Mouse (Mus musculus) brain, embryonic 14.5 days (tissue): ENCODE measurements around the gene Chid1. TPM values are rescaled to one million over a fixed set of nuclear protein-coding genes. Genes with fewer than 3 reads are reported as not detected.

Experiments used
- DNase-seq: peaks from one replicate; pipeline ENCODE4 v3.0.0-alpha.2; 2011; ENCODE audit warnings: low read depth
- CTCF ChIP-seq: fragments of 200-500 bp; IDR thresholded peaks from 2 replicates; pipeline ENCODE4 v1.5.1; 2012; ENCODE audit warnings: inconsistent platforms, mild to moderate bottlenecking, moderate library complexity, borderline replicate concordance; ENCODE audit not compliant: insufficient read depth, insufficient read length; ENCODE audit errors: extremely low read depth
- POLR2A ChIP-seq: fragments of 200-500 bp; IDR thresholded peaks from 2 replicates; pipeline ENCODE4 v1.6.1; 2012; ENCODE audit warnings: mild to moderate bottlenecking, inconsistent platforms, borderline replicate concordance; ENCODE audit not compliant: poor library complexity, insufficient read depth, insufficient read length, severe bottlenecking; ENCODE audit errors: extremely low read depth
- polyA plus RNA-seq: library from polyadenylated mRNA; depleted of rRNA; stranded (reverse); fragments of >200 nt; gene quantifications from 2 replicates; pipeline ENCODE4 v1.2.3, GENCODE M21; 2012

Chid1 gene
- polyA plus RNA-seq, 1 experiment = 34.8 TPM

GRCm38 (mm10) chr7:141469352-141469751, 70.3 kb downstream of the Chid1 start:
- DNase-seq = no peak
- TF ChIP-seq POLR2A = no peak
- no peak for TF ChIP-seq CTCF

GRCm38 (mm10) chr7:141468522-141469211, 71.0 kb downstream of the Chid1 start:
- TF ChIP-seq CTCF (peak; percentile 50; the same call in 1 of the 2 replicates), POLR2A (no peak; the same call in 1 of the 2 replicates)
- peak; percentile 91 for DNase-seq

- DNase-seq = peak; percentile 37
- no peak for TF ChIP-seq POLR2A
- no peak for TF ChIP-seq CTCF
Measured at GRCm38 (mm10) chr7:141468164-141468521, 71.5 kb downstream of the Chid1 start.

- TF ChIP-seq CTCF (no peak), POLR2A (peak; percentile 21; the same call in 1 of the 2 replicates)
- peak; percentile 87 for DNase-seq
Measured at GRCm38 (mm10) chr7:141467230-141468030, 72.2 kb downstream of the Chid1 start, which contains the start of gene Cd151. Gene Cd151, plus strand, starts transcription at chr7:141467392.

- TF ChIP-seq POLR2A = no peak
- no peak for TF ChIP-seq CTCF
- DNase-seq = no peak
Measured at GRCm38 (mm10) chr7:141466607-141467148, 73.0 kb downstream of the Chid1 start.

GRCm38 (mm10) chr7:141466045-141466394, 73.6 kb downstream of the Chid1 start:
- DNase-seq = no peak
- no peak for TF ChIP-seq POLR2A
- no peak for TF ChIP-seq CTCF

- DNase-seq = no peak
- no peak for TF ChIP-seq CTCF
- TF ChIP-seq POLR2A = no peak
Measured at GRCm38 (mm10) chr7:141465388-141466044, 74.1 kb downstream of the Chid1 start.

- DNase-seq = no peak
- TF ChIP-seq POLR2A = no peak
- TF ChIP-seq CTCF = no peak
Measured at GRCm38 (mm10) chr7:141464603-141465201, 75.0 kb downstream of the Chid1 start.

GRCm38 (mm10) chr7:141463824-141464602, 75.6 kb downstream of the Chid1 start:
- no peak for DNase-seq
- TF ChIP-seq CTCF (no peak), POLR2A (no peak)

- DNase-seq = no peak
- TF ChIP-seq POLR2A (no peak), CTCF (no peak)
Measured at GRCm38 (mm10) chr7:141462333-141462821, 77.3 kb downstream of the Chid1 start.
